Mouse (Mus musculus) cerebellum, adult (tissue): Measurements from ENCODE around the gene Ep400.

Experiments used
- ATAC-seq: cut with Nextera tagmentation; 2 replicates; pipeline ENCODE4 v1.9.2; 2017; ENCODE audit warnings: mild to moderate bottlenecking, moderate library complexity, mixed read lengths; ENCODE audit not compliant: insufficient number of reproducible peaks, low FRiP score, low TSS enrichment

The Ep400 gene

GRCm38 (mm10) chr5:110770448-110771158, at the start of gene Ep400:
TSS of gene Ep400 (minus strand) at chr5:110770717.
- peak; percentile 96 for ATAC-seq

DNA sequence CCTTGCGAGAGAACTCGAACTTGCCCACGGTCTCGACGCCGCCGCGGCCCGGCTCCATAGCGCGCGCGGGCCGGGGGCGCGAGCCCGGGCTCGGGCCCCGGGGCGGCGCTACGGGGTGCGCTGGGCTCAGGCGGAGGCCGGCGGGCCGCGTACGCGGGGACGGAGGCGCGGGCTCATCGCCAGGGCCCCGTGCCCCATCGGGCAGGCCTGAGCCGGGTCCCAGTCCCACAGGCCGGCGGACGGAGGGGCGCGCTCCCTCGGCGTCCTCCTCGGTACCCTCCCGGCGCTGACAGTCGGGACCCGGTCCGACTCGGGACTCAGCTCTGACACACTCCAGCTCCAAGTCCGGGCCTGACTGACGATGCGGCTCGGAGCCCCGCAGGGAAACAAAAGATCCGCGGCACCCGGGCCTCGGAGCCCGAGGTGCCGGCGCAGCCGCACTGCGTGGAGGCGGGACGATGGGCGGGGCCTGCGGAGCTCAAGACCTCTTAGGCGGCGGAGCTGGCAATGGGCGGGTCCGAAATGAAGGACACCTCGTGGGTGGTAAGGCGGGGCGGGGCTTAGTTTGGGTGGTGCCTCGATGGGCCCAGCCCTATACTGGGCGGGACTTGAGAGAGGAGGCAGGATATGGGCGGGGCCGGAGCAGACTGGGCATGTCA, 39.3 kb upstream of the Ep400 start, which contains the start of gene Ulk1:
TSS of gene Ulk1 (minus strand) at position 431 of the 659 bp plus-strand sequence.
- ATAC-seq = peak; percentile 92

- 0 out of 2 replicates have a peak, but pooled peaks have one; percentile 2 for ATAC-seq
Measured at GRCm38 (mm10) chr5:110808821-110809666, 38.5 kb upstream of the Ep400 start.

GRCm38 (mm10) chr5:110808061-110808631, 37.6 kb upstream of the Ep400 start:
- ATAC-seq = peak; percentile 53; the same call in 1 of the 2 replicates

DNA sequence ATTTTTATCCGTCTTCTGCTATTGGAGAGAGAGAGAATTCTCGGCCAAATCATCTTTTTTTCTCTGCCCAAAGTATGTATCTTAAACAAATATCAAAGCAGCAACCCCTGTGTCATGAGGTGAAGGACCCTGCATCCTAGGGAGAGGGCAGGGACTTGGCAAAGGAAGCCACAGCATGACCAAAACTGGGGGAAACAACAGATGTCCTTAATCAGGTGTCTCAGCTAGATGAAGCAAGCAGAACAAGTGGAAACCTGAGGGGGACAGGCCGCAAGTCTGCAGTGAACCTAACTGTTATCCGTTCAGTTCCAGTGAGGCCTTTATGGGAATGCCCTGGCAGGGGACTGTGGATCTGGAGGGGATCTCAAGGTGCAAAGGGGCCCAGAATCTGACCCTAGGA, 36.9 kb upstream of the Ep400 start:
- ATAC-seq = no peak

GRCm38 (mm10) chr5:110806676-110807075, 36.2 kb upstream of the Ep400 start:
- no peak for ATAC-seq

DNA sequence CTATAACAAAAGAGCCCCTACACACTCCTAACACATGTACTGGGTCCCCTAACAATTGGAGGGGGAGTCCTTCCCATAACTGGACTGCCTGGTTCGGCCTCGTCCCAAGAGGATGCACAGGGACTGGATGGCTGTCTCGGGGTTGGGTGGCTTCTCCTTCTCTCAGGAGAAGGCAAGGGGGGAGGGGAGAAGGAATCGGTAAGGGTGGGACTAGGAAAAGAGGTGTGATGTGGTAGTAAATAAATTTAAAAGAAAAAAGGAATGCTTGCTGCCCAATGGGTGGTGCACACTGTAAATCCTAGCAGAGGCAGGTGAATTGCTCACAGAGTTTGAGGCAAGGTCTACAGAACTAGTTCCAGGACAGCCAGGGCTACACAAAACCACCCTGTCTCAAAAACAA, 35.6 kb upstream of the Ep400 start:
- no peak for ATAC-seq

- no peak for ATAC-seq
Measured at GRCm38 (mm10) chr5:110804012-110804743, 33.7 kb upstream of the Ep400 start.

GRCm38 (mm10) chr5:110802809-110803208, 32.3 kb upstream of the Ep400 start:
- ATAC-seq = no peak

- peak; percentile 91 for ATAC-seq
Measured at GRCm38 (mm10) chr5:110802186-110802585, 31.7 kb upstream of the Ep400 start.

DNA sequence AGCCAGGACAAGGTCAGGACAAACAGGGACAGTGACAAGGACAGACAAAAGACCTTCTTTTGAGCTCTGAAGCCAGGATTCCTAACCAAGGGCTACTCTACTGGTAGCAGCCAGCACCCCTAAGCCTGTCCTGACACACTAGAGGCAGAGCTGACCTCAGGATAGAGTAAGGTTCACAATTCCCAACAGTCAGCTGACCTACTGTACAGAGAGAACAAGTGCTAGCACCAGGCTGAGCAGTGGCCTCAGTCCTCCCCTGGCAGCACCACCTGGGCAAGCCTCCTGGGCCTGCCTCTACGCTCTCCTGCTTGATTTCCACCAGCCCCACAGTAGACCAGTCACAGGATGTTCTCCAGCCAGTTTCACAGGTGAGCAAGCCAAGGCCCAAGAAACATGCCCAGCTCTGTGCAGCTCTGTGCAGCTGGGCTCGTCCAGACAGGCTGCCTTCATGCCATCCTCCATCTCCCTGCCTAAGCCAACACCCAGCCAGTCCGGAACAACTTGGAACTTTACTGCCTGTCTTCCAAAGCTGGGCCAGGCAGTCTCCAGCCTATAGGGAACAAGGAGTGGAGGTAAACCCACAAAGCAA, 30.6 kb upstream of the Ep400 start:
- ATAC-seq = no peak

DNA sequence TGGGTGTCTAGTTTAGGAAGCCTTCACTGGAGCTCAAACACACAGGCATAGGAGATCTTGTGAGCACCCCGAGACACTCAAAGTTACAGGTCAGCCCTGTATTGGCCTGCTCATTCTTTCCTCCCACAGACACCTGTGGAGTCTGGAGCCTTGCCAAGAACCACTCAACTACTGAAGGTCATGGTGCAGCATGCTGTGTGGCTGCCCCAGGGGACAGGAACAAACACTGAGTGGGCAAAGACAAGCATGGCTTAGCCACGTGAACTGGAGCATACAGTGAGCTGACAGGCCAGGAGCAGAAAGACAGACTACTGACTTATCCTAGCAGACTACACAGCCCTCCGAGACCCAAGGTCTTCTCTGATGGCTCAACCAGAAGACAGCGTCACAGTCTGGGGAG, 27.2 kb upstream of the Ep400 start:
- no peak for ATAC-seq

- no peak for ATAC-seq
Measured at GRCm38 (mm10) chr5:110794363-110794762, 23.8 kb upstream of the Ep400 start.

DNA sequence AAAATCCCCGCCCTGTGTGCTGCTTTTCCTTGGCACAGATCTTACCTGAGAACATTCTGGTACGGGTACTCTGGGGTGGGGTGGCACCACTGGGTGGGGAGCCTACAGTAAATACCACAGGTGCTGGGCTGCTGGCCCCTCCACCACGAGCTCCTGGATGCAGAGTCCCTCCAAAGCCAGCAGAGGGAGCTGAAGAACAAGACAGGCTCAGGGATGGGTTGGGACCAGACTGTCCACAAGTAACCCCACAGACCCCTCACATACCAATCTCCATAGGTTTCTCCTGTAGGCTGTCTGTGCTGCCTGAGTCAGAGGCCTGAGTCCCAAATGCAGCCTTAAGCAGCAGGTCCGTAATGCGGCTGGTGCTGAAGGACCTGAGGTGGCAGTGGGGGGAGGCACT, 18.2 kb upstream of the Ep400 start:
- ATAC-seq = no peak

- peak; percentile 28; the same call in 1 of the 2 replicates for ATAC-seq
Measured at GRCm38 (mm10) chr5:110786081-110786835, 15.7 kb upstream of the Ep400 start.

GRCm38 (mm10) chr5:110783150-110783549, 12.6 kb upstream of the Ep400 start:
- no peak for ATAC-seq

- no peak for ATAC-seq
Measured at GRCm38 (mm10) chr5:110781529-110782238, 11.2 kb upstream of the Ep400 start.
